Mouse (Mus musculus): ENCODE results near the gene Atxn7l2. TPM values are rescaled to one million over a fixed set of nuclear protein-coding genes. Genes with fewer than 3 reads are reported as not detected.

Atxn7l2 gene
- polyA plus RNA-seq, 1 experiment from 2014 or later, result 25.2 TPM

GRCm38 (mm10) chr3:108225711-108226557, 15.2 kb upstream of the Atxn7l2 start:
- no peak; the same call in 1 of the 2 replicates for ATAC-seq (ENCODE audit: insufficient number of reproducible peaks, insufficient read depth, low FRiP score, low TSS enrichment, low read depth)
- H3K9ac ChIP-seq (replicated peaks), result peak overlapping the region; percentile 57
- WGBS, result 3% methylated on average over 57 of the region's 67 CpGs
- H3K36me3 ChIP-seq, result no peaks in the 10 kb centered on the region
- no peaks in the 10 kb centered on the region for H3K9me3 ChIP-seq
- H3K27me3 ChIP-seq, result peaks cover 76% of the 10 kb centered on the region
- peak overlapping the region; percentile 71 for H3K4me2 ChIP-seq
- H3K4me1 ChIP-seq (replicated peaks), result peaks cover 19% of the 10 kb centered on the region
- H3K4me3 ChIP-seq (replicated peaks), result peak overlapping the region; percentile 48
- H3K27ac ChIP-seq, result no peak overlapping the region

GRCm38 (mm10) chr3:108220661-108221060, 9.9 kb upstream of the Atxn7l2 start:
- Histone ChIP-seq H3K4me3 (replicated peaks) (no peak overlapping the region), H3K4me1 (replicated peaks) (no peaks in the 10 kb centered on the region), H3K9me3 (no peaks in the 10 kb centered on the region), H3K36me3 (no peaks in the 10 kb centered on the region), H3K27ac (no peak overlapping the region), H3K4me2 (no peak overlapping the region), H3K9ac (replicated peaks) (no peak overlapping the region), H3K27me3 (peaks cover 48% of the 10 kb centered on the region)
- 82% methylated on average over 3 of the region's 3 CpGs for WGBS
- no peak for ATAC-seq (ENCODE audit: insufficient number of reproducible peaks, insufficient read depth, low FRiP score, low TSS enrichment, low read depth)

- Histone ChIP-seq H3K9me3 (no peaks in the 10 kb centered on the region), H3K9ac (replicated peaks) (no peak overlapping the region), H3K4me2 (no peak overlapping the region), H3K27me3 (peaks cover 8% of the 10 kb centered on the region; the same call in 1 of the 2 replicates), H3K27ac (no peak overlapping the region), H3K4me1 (replicated peaks) (0 out of 2 replicates have a peak, but pooled peaks cover 5% of the 10 kb centered on the region), H3K36me3 (no peaks in the 10 kb centered on the region), H3K4me3 (replicated peaks) (no peak overlapping the region)
- 15% methylated on average over 5 of the region's 5 CpGs for WGBS
- no peak for ATAC-seq (ENCODE audit: insufficient number of reproducible peaks, insufficient read depth, low FRiP score, low TSS enrichment, low read depth)
Measured at GRCm38 (mm10) chr3:108214734-108215133, 4.0 kb upstream of the Atxn7l2 start.

GRCm38 (mm10) chr3:108212406-108212805, 1.7 kb upstream of the Atxn7l2 start:
- no peak overlapping the region for H3K27ac ChIP-seq
- no peak overlapping the region for H3K4me2 ChIP-seq
- peaks cover 18% of the 10 kb centered on the region for H3K4me1 ChIP-seq (replicated peaks)
- H3K4me3 ChIP-seq (replicated peaks), result no peak overlapping the region
- H3K9ac ChIP-seq (replicated peaks), result no peak overlapping the region
- H3K27me3 ChIP-seq, result peaks cover 8% of the 10 kb centered on the region; the same call in 1 of the 2 replicates
- WGBS, result 83% methylated on average over 8 of the region's 8 CpGs
- no peak for ATAC-seq (ENCODE audit: insufficient number of reproducible peaks, insufficient read depth, low FRiP score, low TSS enrichment, low read depth)
- no peaks in the 10 kb centered on the region for H3K9me3 ChIP-seq
- peaks cover 10% of the 10 kb centered on the region for H3K36me3 ChIP-seq

GRCm38 (mm10) chr3:108211845-108212244, 1.1 kb upstream of the Atxn7l2 start:
- WGBS, result 84% methylated on average over 6 of the region's 6 CpGs
- no peak overlapping the region for H3K4me2 ChIP-seq
- peaks cover 16% of the 10 kb centered on the region for H3K36me3 ChIP-seq
- ATAC-seq (ENCODE audit: insufficient number of reproducible peaks, insufficient read depth, low FRiP score, low TSS enrichment, low read depth), result no peak
- peaks cover 18% of the 10 kb centered on the region for H3K4me1 ChIP-seq (replicated peaks)
- no peak overlapping the region for H3K9ac ChIP-seq (replicated peaks)
- H3K9me3 ChIP-seq, result no peaks in the 10 kb centered on the region
- H3K27ac ChIP-seq, result no peak overlapping the region
- no peak overlapping the region for H3K4me3 ChIP-seq (replicated peaks)
- peaks cover 8% of the 10 kb centered on the region; the same call in 1 of the 2 replicates for H3K27me3 ChIP-seq

GRCm38 (mm10) chr3:108209946-108210770, 576 bp downstream of the Atxn7l2 start:
- Histone ChIP-seq H3K9ac (replicated peaks) (peak overlapping the region; percentile 82), H3K9me3 (no peaks in the 10 kb centered on the region), H3K36me3 (peaks cover 33% of the 10 kb centered on the region), H3K27ac (peak overlapping the region; percentile 91), H3K4me1 (replicated peaks) (peaks cover 18% of the 10 kb centered on the region), H3K27me3 (0 out of 2 replicates have a peak, but pooled peaks cover 4% of the 10 kb centered on the region), H3K4me2 (peak overlapping the region; percentile 92), H3K4me3 (replicated peaks) (peak overlapping the region; percentile 61)
- 1% methylated on average over 62 of the region's 72 CpGs for WGBS
- ATAC-seq (ENCODE audit: insufficient number of reproducible peaks, insufficient read depth, low FRiP score, low TSS enrichment, low read depth), result peak; percentile 94

- H3K27ac ChIP-seq, result peak overlapping the region; percentile 91
- WGBS, result 8% methylated on average over 8 of the region's 8 CpGs
- 0 out of 2 replicates have a peak, but pooled peaks cover 4% of the 10 kb centered on the region for H3K27me3 ChIP-seq
Measured at GRCm38 (mm10) chr3:108209536-108209935, 1.2 kb downstream of the Atxn7l2 start.

GRCm38 (mm10) chr3:108209001-108209400, 1.7 kb downstream of the Atxn7l2 start:
- ATAC-seq (ENCODE audit: insufficient number of reproducible peaks, insufficient read depth, low FRiP score, low TSS enrichment, low read depth), result no peak
- H3K27ac ChIP-seq, result no peak overlapping the region; the same call in 1 of the 2 replicates

More at GRCm38 (mm10) chr3:108209536-108209935, 1.2 kb downstream of the Atxn7l2 start:
- Histone ChIP-seq H3K36me3 (peaks cover 39% of the 10 kb centered on the region), H3K9me3 (no peaks in the 10 kb centered on the region), H3K4me3 (replicated peaks) (peak overlapping the region; percentile 61), H3K4me1 (replicated peaks) (peaks cover 18% of the 10 kb centered on the region), H3K9ac (replicated peaks) (peak overlapping the region; percentile 82), H3K4me2 (peak overlapping the region; percentile 92)
- peak; percentile 3; the same call in 1 of the 2 replicates for ATAC-seq (ENCODE audit: insufficient number of reproducible peaks, insufficient read depth, low FRiP score, low TSS enrichment, low read depth)

GRCm38 (mm10) chr3:108206731-108207375, 3.9 kb downstream of the Atxn7l2 start:
- no peak overlapping the region for H3K4me2 ChIP-seq
- H3K27ac ChIP-seq, result no peak overlapping the region
- ATAC-seq (ENCODE audit: insufficient number of reproducible peaks, insufficient read depth, low FRiP score, low TSS enrichment, low read depth), result no peak
- peaks cover 64% of the 10 kb centered on the region for H3K36me3 ChIP-seq
- WGBS, result 92% methylated on average over 15 of the region's 15 CpGs
- no peak overlapping the region for H3K9ac ChIP-seq (replicated peaks)
- no peaks in the 10 kb centered on the region for H3K9me3 ChIP-seq
- H3K4me3 ChIP-seq (replicated peaks), result no peak overlapping the region
- no peaks in the 10 kb centered on the region for H3K27me3 ChIP-seq
- H3K4me1 ChIP-seq (replicated peaks), result peaks cover 23% of the 10 kb centered on the region

More at GRCm38 (mm10) chr3:108209001-108209400, 1.7 kb downstream of the Atxn7l2 start:
- Histone ChIP-seq H3K4me2 (peak overlapping the region; percentile 92), H3K4me1 (replicated peaks) (peaks cover 18% of the 10 kb centered on the region), H3K27me3 (0 out of 2 replicates have a peak, but pooled peaks cover under 1% of the 10 kb centered on the region), H3K9me3 (no peaks in the 10 kb centered on the region), H3K36me3 (peaks cover 44% of the 10 kb centered on the region), H3K9ac (replicated peaks) (peak overlapping the region; percentile 82), H3K4me3 (replicated peaks) (peak overlapping the region; percentile 61)
- 76% methylated on average over 3 of the region's 3 CpGs for WGBS

- no peak overlapping the region for H3K9ac ChIP-seq (replicated peaks)
- 87% methylated on average over 8 of the region's 8 CpGs for WGBS
- H3K4me2 ChIP-seq, result no peak overlapping the region
- peaks cover 26% of the 10 kb centered on the region for H3K4me1 ChIP-seq (replicated peaks)
- no peak overlapping the region for H3K27ac ChIP-seq
- no peak for ATAC-seq (ENCODE audit: insufficient number of reproducible peaks, insufficient read depth, low FRiP score, low TSS enrichment, low read depth)
- H3K36me3 ChIP-seq, result peaks cover 69% of the 10 kb centered on the region
- H3K9me3 ChIP-seq, result no peaks in the 10 kb centered on the region
- no peak overlapping the region for H3K4me3 ChIP-seq (replicated peaks)
- H3K27me3 ChIP-seq, result no peaks in the 10 kb centered on the region
Measured at GRCm38 (mm10) chr3:108205601-108206000, 5.1 kb downstream of the Atxn7l2 start.
